Mouse (Mus musculus) embryonic facial prominence, embryonic 15.5 days (tissue): ENCODE measurements around the gene Clcc1. TPM values are rescaled to one million over a fixed set of nuclear protein-coding genes. Genes with fewer than 3 reads are reported as not detected.

Experiments
- ATAC-seq: fragments of 200-750 bp; cut with Nextera tagmentation; 2 replicates; pipeline ENCODE4 v1.8.0; 2017; ENCODE audit warnings: low read depth, moderate TSS enrichment; ENCODE audit not compliant: insufficient number of reproducible peaks, low FRiP score, low TSS enrichment
- H3K27ac ChIP-seq: fragments of 300-500 bp; sonication (generic); replicated peaks from 2 replicates; pipeline ENCODE4 v1.5.1; 2015; ENCODE audit warnings: mild to moderate bottlenecking, inconsistent platforms
- H3K27me3 ChIP-seq: fragments of 300-500 bp; sonication (generic); 2 replicates; pipeline ENCODE4 v1.6.1; 2015; ENCODE audit warnings: inconsistent platforms
- H3K36me3 ChIP-seq: fragments of 300-500 bp; sonication (generic); 2 replicates; pipeline ENCODE4 v1.6.1; 2015; ENCODE audit warnings: mild to moderate bottlenecking, inconsistent platforms
- H3K4me1 ChIP-seq: fragments of 300-500 bp; sonication (generic); 2 replicates; pipeline ENCODE4 v1.6.1; 2015; ENCODE audit warnings: inconsistent platforms
- H3K4me2 ChIP-seq: fragments of 300-500 bp; sonication (generic); replicated peaks from 2 replicates; pipeline ENCODE4 v1.6.1; 2015; ENCODE audit warnings: mild to moderate bottlenecking, inconsistent platforms
- H3K4me3 ChIP-seq: fragments of 300-500 bp; sonication (generic); replicated peaks from 2 replicates; pipeline ENCODE4 v1.5.1; 2015; ENCODE audit warnings: mild to moderate bottlenecking, inconsistent platforms
- H3K9ac ChIP-seq: fragments of 300-500 bp; sonication (generic); 2 replicates; pipeline ENCODE4 v1.6.1; 2015; ENCODE audit warnings: inconsistent platforms
- H3K9me3 ChIP-seq: fragments of 300-500 bp; sonication (generic); replicated peaks from 2 replicates; pipeline ENCODE4 v1.6.1; 2016; ENCODE audit warnings: inconsistent platforms
- WGBS: fragments of 180-500 bp; shearing (Covaris S2); methylation state at CpG from one replicate; pipeline ENCODE4 v1.1.7; 2015; 5-methylcytosine and 5-hydroxymethylcytosine counted together
- polyA plus RNA-seq: library from polyadenylated mRNA; unstranded; fragments of >200 nt; fragmentation: Nextera tagmentation; extraction: Ambion mirVana; gene quantifications from 2 replicates; pipeline ENCODE4 v1.2.1, GENCODE M21; 2015

Clcc1 gene
- polyA plus RNA-seq, 1 experiment from 2014 or later, result 86.3 TPM

GRCm38 (mm10) chr3:108701256-108701655 is 47.5 kb downstream of the Clcc1 start:
- Histone ChIP-seq H3K27ac (no peak overlapping the region), H3K27me3 (no peaks in the 10 kb centered on the region), H3K36me3 (peaks cover 64% of the 10 kb centered on the region), H3K4me1 (no peaks in the 10 kb centered on the region), H3K9me3 (no peaks in the 10 kb centered on the region), H3K9ac (no peak overlapping the region), H3K4me2 (no peak overlapping the region), H3K4me3 (no peak overlapping the region)
- no peak for ATAC-seq
- 76% methylated on average over 1 of the region's 1 CpGs for WGBS

GRCm38 (mm10) chr3:108702789-108703188 is 49.1 kb downstream of the Clcc1 start:
- peaks cover 51% of the 10 kb centered on the region for H3K36me3 ChIP-seq
- H3K9me3 ChIP-seq, result no peaks in the 10 kb centered on the region
- no peak overlapping the region for H3K27ac ChIP-seq
- no peak overlapping the region for H3K9ac ChIP-seq
- no peak for ATAC-seq
- peaks cover 5% of the 10 kb centered on the region; the same call in 1 of the 2 replicates for H3K4me1 ChIP-seq
- no peak overlapping the region for H3K4me3 ChIP-seq
- H3K27me3 ChIP-seq, result no peaks in the 10 kb centered on the region
- WGBS, result 85% methylated on average over 8 of the region's 8 CpGs
- no peak overlapping the region for H3K4me2 ChIP-seq

GRCm38 (mm10) chr3:108711296-108711695 is 57.6 kb downstream of the Clcc1 start:
- ATAC-seq, result no peak
- no peaks in the 10 kb centered on the region for H3K27me3 ChIP-seq
- H3K27ac ChIP-seq, result no peak overlapping the region
- H3K4me1 ChIP-seq, result peaks cover 15% of the 10 kb centered on the region; the same call in 1 of the 2 replicates
- no peak overlapping the region for H3K4me3 ChIP-seq
- no peak overlapping the region for H3K9ac ChIP-seq
- WGBS, result 80% methylated on average over 5 of the region's 5 CpGs
- peaks cover 4% of the 10 kb centered on the region for H3K36me3 ChIP-seq
- H3K9me3 ChIP-seq, result no peaks in the 10 kb centered on the region
- H3K4me2 ChIP-seq, result no peak overlapping the region

GRCm38 (mm10) chr3:108713065-108713675 is 59.5 kb downstream of the Clcc1 start:
- no peak for ATAC-seq
- Histone ChIP-seq H3K27ac (no peak overlapping the region), H3K4me1 (0 out of 2 replicates have a peak, but pooled peaks cover 11% of the 10 kb centered on the region)

GRCm38 (mm10) chr3:108714837-108715236 is 61.1 kb downstream of the Clcc1 start:
- Histone ChIP-seq H3K9me3 (no peaks in the 10 kb centered on the region), H3K4me3 (no peak overlapping the region), H3K9ac (no peak overlapping the region), H3K27ac (no peak overlapping the region), H3K27me3 (no peaks in the 10 kb centered on the region), H3K4me2 (no peak overlapping the region), H3K36me3 (peaks cover 4% of the 10 kb centered on the region; the same call in 1 of the 2 replicates), H3K4me1 (peaks cover 16% of the 10 kb centered on the region; the same call in 1 of the 2 replicates)
- WGBS, result 93% methylated on average over 4 of the region's 4 CpGs
- no peak for ATAC-seq

More at GRCm38 (mm10) chr3:108713065-108713675, 59.5 kb downstream of the Clcc1 start:
- no peaks in the 10 kb centered on the region for H3K27me3 ChIP-seq
- H3K4me2 ChIP-seq, result no peak overlapping the region
- no peaks in the 10 kb centered on the region for H3K9me3 ChIP-seq
- H3K9ac ChIP-seq, result no peak overlapping the region
- H3K36me3 ChIP-seq, result peaks cover 4% of the 10 kb centered on the region
- no peak overlapping the region for H3K4me3 ChIP-seq
- 49% methylated on average over 3 of the region's 3 CpGs for WGBS

- no peaks in the 10 kb centered on the region for H3K9me3 ChIP-seq
- ATAC-seq, result no peak
- H3K4me2 ChIP-seq, result no peak overlapping the region
- H3K36me3 ChIP-seq, result no peaks in the 10 kb centered on the region
- H3K27me3 ChIP-seq, result no peaks in the 10 kb centered on the region
- H3K4me3 ChIP-seq, result no peak overlapping the region
- H3K4me1 ChIP-seq, result peaks cover 30% of the 10 kb centered on the region
- 84% methylated on average over 3 of the region's 3 CpGs for WGBS
- H3K9ac ChIP-seq, result no peak overlapping the region
- H3K27ac ChIP-seq, result no peak overlapping the region
Measured at GRCm38 (mm10) chr3:108717896-108718502, 64.3 kb downstream of the Clcc1 start.

GRCm38 (mm10) chr3:108719357-108719756 is 65.6 kb downstream of the Clcc1 start:
- no peak overlapping the region for H3K27ac ChIP-seq
- no peaks in the 10 kb centered on the region for H3K36me3 ChIP-seq
- H3K27me3 ChIP-seq, result no peaks in the 10 kb centered on the region
- peaks cover 26% of the 10 kb centered on the region for H3K4me1 ChIP-seq
- no peaks in the 10 kb centered on the region for H3K9me3 ChIP-seq
- no peak overlapping the region for H3K9ac ChIP-seq
- no peak overlapping the region for H3K4me3 ChIP-seq
- WGBS, result 56% methylated on average over 2 of the region's 2 CpGs
- peak overlapping the region; percentile 64 for H3K4me2 ChIP-seq
- ATAC-seq, result no peak

GRCm38 (mm10) chr3:108719761-108720160 is 66.0 kb downstream of the Clcc1 start:
- no peak for ATAC-seq
- H3K27ac ChIP-seq, result no peak overlapping the region
- H3K27me3 ChIP-seq, result no peaks in the 10 kb centered on the region
- peak overlapping the region; percentile 64 for H3K4me2 ChIP-seq
- H3K4me1 ChIP-seq, result peaks cover 26% of the 10 kb centered on the region
- H3K9me3 ChIP-seq, result no peaks in the 10 kb centered on the region
- 76% methylated on average over 3 of the region's 3 CpGs for WGBS
- no peak overlapping the region for H3K4me3 ChIP-seq
- H3K9ac ChIP-seq, result no peak overlapping the region
- H3K36me3 ChIP-seq, result no peaks in the 10 kb centered on the region

GRCm38 (mm10) chr3:108721076-108721991 is 67.6 kb downstream of the Clcc1 start:
- no peak for ATAC-seq
- Histone ChIP-seq H3K4me3 (peak overlapping the region; percentile 77), H3K9ac (peak overlapping the region; percentile 89), H3K36me3 (no peaks in the 10 kb centered on the region), H3K9me3 (no peaks in the 10 kb centered on the region), H3K4me1 (peaks cover 26% of the 10 kb centered on the region), H3K27me3 (no peaks in the 10 kb centered on the region), H3K4me2 (peak overlapping the region; percentile 64), H3K27ac (peak overlapping the region; percentile 97)
- WGBS, result under 1% methylated on average over 44 of the region's 44 CpGs

GRCm38 (mm10) chr3:108722036-108722872 is 68.5 kb downstream of the Clcc1 start, which contains the start of gene Gpsm2:
TSS of gene Gpsm2 (minus strand) at chr3:108722309.
- peak within 1 kb of the TSS; percentile 97 for H3K27ac ChIP-seq
- no peaks in the 10 kb centered on the region for H3K36me3 ChIP-seq
- 1% methylated on average over 53 of the region's 53 CpGs for WGBS
- peaks cover 26% of the 10 kb centered on the region for H3K4me1 ChIP-seq
- H3K4me3 ChIP-seq, result peak within 1 kb of the TSS; percentile 77
- peak within 1 kb of the TSS; percentile 89 for H3K9ac ChIP-seq
- H3K4me2 ChIP-seq, result peak within 1 kb of the TSS; percentile 64
- H3K27me3 ChIP-seq, result no peaks in the 10 kb centered on the region
- ATAC-seq, result peak; percentile 99
- H3K9me3 ChIP-seq, result no peaks in the 10 kb centered on the region
